Mouse (Mus musculus): Measurements from ENCODE around the gene Prr5l. TPM values are rescaled to one million over a fixed set of nuclear protein-coding genes. Genes with fewer than 3 reads are reported as not detected.

Gene Prr5l
- total RNA-seq (2015) (2.0 and 5.2 TPM in 2 replicates), total RNA-seq (2017) (4.1 TPM in 2 replicates)

GRCm38 (mm10) chr2:101882998-101883397 lies at the start of gene Prr5l:
Gene Prr5l (minus strand): TSS chr2:101883027.
- no peak for ATAC-seq (ENCODE audit: poor library complexity, severe bottlenecking)

GRCm38 (mm10) chr2:101932169-101932936 lies 49.5 kb upstream of the Prr5l start:
- ATAC-seq (ENCODE audit: poor library complexity, severe bottlenecking): no peak

- ATAC-seq (ENCODE audit: poor library complexity, severe bottlenecking): no peak
Observed at GRCm38 (mm10) chr2:101925591-101926188, 42.9 kb upstream of the Prr5l start.

- ATAC-seq (ENCODE audit: poor library complexity, severe bottlenecking): no peak
Observed at GRCm38 (mm10) chr2:101925183-101925582, 42.4 kb upstream of the Prr5l start.

GRCm38 (mm10) chr2:101923181-101923580 lies 40.4 kb upstream of the Prr5l start:
- ATAC-seq (ENCODE audit: poor library complexity, severe bottlenecking): no peak

GRCm38 (mm10) chr2:101922302-101922701 lies 39.5 kb upstream of the Prr5l start:
- peak; percentile 76 for ATAC-seq (ENCODE audit: poor library complexity, severe bottlenecking)

- no peak for ATAC-seq (ENCODE audit: poor library complexity, severe bottlenecking)
Observed at GRCm38 (mm10) chr2:101920136-101920554, 37.3 kb upstream of the Prr5l start.

- ATAC-seq (ENCODE audit: poor library complexity, severe bottlenecking): no peak
Observed at GRCm38 (mm10) chr2:101918518-101918917, 35.7 kb upstream of the Prr5l start.

- no peak for ATAC-seq (ENCODE audit: poor library complexity, severe bottlenecking)
Observed at GRCm38 (mm10) chr2:101909326-101910080, 26.7 kb upstream of the Prr5l start.

GRCm38 (mm10) chr2:101908773-101909172 lies 25.9 kb upstream of the Prr5l start:
- no peak for ATAC-seq (ENCODE audit: poor library complexity, severe bottlenecking)

GRCm38 (mm10) chr2:101907386-101908022 lies 24.7 kb upstream of the Prr5l start:
- no peak for ATAC-seq (ENCODE audit: poor library complexity, severe bottlenecking)

GRCm38 (mm10) chr2:101906379-101906690 lies 23.5 kb upstream of the Prr5l start:
- ATAC-seq (ENCODE audit: poor library complexity, severe bottlenecking): no peak

GRCm38 (mm10) chr2:101905534-101906378 lies 22.9 kb upstream of the Prr5l start:
- ATAC-seq (ENCODE audit: poor library complexity, severe bottlenecking): peak; percentile 88

- no peak for ATAC-seq (ENCODE audit: poor library complexity, severe bottlenecking)
Observed at GRCm38 (mm10) chr2:101902196-101902595, 19.4 kb upstream of the Prr5l start.

GRCm38 (mm10) chr2:101896425-101897204 lies 13.8 kb upstream of the Prr5l start:
- ATAC-seq (ENCODE audit: poor library complexity, severe bottlenecking): no peak

GRCm38 (mm10) chr2:101894126-101894525 lies 11.3 kb upstream of the Prr5l start:
- no peak for ATAC-seq (ENCODE audit: poor library complexity, severe bottlenecking)

GRCm38 (mm10) chr2:101891143-101891542 lies 8.3 kb upstream of the Prr5l start:
- no peak for ATAC-seq (ENCODE audit: poor library complexity, severe bottlenecking)

- ATAC-seq (ENCODE audit: poor library complexity, severe bottlenecking): no peak
Observed at GRCm38 (mm10) chr2:101888886-101889285, 6.1 kb upstream of the Prr5l start.

- peak; percentile 92 for ATAC-seq (ENCODE audit: poor library complexity, severe bottlenecking)
Observed at GRCm38 (mm10) chr2:101885768-101886438, 3.1 kb upstream of the Prr5l start, which contains the start of gene Commd9. Gene Commd9 (plus strand): TSS chr2:101886247.
